Mouse (Mus musculus): ENCODE results near the gene Nr1h3.

Nr1h3 gene

DNA sequence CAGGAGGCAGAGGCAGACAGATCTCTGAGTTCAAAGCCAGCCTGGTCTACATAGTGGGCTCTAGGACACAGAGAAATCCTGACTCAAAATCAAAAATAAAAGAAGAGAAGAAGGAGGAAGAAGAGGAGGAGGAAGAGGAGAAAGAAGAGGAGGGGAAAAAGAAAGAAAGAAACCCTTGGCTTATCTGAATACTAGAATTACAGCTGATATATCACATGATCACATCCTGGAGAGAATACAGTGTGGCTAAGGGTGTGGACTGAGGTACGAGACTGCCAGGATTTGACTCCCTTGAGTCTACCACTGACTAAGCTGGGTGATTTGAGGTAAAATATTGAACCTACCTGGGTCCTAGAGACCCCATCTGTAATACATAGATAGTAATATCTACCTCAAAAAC lies 16.4 kb downstream of the Nr1h3 start:
- no peak for DNase-seq (ENCODE audit: low spot score)

DNA sequence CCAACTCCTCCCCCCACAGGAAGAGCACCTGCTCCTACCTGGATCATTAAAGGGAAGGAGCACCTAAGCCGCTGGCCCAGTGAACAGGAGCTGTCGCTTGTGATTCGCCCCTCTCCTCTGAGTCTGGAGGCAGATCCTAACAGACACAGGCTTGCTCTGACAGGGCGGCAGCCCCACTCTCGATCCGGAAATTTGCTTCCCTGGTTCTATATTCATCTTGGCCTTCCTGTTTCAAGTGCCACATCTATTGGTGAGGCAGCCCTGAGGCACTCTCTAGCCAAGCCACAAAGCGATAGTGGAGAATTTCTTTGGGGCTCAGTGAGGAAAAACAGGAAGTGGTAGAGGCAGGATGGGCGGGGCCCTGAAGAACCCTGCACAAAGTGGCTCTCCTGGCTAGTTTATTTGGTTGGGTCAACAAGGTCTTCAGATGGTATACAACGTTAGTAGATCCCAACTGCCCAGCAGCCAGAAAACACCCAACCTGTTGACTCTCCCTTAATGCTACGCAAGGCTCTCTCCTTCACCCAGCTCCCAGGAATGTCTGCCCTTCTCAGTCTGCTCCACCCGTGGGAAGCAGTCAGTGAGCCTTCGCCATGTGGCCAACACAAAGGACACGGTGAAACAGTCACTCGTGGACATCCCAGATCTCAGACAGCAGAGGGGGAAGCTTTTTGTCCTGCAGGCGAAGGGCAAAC lies 18.8 kb downstream of the Nr1h3 start, which contains the start of gene Madd:
Madd (minus strand) TSS at position 127 of the 695 bp plus-strand sequence.
- no peak for DNase-seq (ENCODE audit: low spot score)

DNA sequence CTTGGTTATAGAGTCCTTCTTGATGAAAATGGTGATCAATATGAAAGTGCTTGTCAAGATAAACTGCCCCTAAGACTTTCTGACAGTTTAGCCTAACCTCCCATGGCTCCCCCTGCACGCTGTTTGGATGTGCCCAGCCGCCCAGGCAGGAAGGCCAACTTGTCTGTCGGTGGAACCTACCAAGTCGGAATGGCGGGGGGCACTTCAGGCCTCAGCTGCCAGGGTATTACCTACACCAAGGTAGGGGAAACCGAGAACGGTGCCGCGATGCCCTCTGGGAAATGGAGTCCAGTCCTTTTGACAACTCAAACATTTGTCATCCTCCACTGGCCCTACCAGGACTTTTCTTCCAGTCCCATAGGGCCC lies 19.5 kb downstream of the Nr1h3 start:
- peak; percentile 93 for DNase-seq (ENCODE audit: low spot score)

DNA sequence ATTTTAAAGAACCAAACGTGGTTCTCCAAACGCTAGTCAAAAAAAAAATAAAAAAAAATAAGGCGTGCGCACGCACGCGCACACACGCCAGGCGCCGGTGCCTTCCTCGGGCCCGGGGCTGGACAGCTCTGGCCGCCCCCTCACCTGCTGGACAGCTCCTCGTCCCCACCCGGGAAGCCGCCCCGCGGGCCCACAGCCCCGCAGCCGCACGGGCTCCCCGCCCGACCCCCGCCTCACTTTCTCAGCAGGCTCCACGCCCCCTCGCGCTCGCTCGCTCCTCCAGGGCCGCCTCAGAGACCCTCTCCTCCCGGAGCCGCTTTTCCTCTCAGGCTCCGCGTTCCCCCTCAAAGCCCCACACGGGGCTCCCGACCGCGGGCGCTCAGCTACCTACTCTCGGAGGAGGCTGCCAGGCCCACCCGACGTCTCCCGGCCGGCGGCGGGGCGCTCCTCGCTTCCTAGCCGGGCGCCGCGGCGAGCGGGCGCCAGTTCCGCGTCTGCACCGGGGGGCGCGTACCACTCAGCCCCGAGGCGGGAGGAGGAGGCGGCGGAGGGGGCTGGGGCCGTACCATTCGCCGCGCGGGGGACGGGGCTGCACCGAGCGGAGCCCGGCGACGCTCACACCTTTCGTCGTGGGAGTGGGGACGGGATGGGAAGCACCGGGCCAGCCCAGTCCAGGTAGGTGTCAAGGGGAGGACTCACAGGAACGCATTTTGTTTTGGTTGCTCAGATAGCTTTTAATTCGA lies 20.1 kb downstream of the Nr1h3 start:
- no peak for DNase-seq (ENCODE audit: low spot score)

DNA sequence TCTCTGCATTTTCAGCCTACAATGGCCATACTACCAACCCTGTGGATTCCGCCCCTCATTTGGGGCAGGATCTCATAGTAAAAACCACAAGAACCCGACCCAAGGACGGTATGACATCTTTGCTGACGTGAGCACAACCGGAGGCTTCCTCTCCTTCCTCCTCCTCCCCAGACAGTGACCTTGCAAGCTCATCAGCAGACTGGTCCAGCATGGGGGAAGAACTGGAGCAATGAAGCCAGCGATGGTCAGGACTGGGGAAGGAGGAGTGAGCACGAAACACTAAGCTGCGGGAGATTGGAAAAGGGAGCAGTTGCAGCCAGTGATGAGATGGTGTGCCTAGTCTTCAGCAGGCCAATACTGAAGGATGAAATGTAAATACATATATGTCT lies 20.6 kb downstream of the Nr1h3 start:
- DNase-seq (ENCODE audit: low spot score) = no peak

DNA sequence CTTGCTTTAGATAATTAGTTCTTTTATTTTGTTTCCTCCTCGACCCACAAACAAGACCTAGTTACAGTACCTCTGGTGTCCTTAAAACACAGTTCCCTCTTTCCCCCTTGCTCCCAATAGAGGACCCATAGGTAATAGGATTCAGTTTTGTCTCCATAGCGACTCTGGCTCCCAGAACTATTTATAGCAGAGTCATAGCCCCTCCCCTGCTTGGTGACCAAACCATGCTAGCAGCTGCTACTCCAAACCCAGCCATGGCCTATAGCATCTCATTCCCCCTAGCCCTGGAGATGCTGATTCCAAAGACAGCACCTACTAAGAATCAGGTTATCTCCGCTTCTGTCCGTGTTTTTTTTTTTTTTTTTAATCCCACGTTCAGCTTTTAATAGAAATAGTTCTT lies 21.9 kb downstream of the Nr1h3 start:
- DNase-seq (ENCODE audit: low spot score) = no peak

DNA sequence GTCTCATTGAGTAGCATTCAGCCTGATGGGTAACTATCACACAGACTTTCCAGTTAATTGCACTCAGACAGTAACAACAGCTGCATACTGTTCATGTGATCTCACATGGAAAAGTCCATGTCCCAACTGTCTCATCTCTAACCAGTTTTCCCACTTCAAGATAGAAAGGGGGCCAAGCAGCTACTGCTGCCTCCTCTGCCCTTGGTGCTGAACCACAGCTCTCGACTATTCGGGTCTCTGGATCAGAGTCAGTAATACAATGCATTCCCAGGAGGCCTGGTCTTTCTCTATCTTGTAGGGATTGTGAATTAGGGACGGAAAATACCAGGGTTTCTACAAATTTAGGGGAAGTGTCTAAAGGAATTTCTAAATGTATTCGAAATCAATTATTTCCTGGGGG lies 22.8 kb downstream of the Nr1h3 start:
- DNase-seq (ENCODE audit: low spot score) = no peak

DNA sequence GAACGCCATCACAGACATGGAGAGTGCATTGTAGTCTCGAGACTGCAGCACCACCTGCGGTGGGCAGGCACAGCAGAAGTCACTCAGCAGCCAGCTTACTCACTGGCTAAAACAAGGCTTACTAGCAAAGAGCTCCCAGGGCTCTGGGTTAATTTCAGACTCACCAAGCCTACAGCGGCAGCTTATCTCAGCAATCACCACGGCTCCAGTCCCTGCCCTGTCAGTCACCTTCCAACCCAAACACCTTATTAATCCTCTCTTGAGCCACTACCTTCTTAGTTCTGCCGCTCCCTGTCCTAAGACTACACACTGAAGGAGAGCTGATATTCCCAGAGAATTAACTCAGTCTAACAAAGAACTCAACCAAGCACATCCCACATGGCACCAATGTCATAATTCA lies 26.4 kb downstream of the Nr1h3 start:
- no peak for DNase-seq (ENCODE audit: low spot score)

DNA sequence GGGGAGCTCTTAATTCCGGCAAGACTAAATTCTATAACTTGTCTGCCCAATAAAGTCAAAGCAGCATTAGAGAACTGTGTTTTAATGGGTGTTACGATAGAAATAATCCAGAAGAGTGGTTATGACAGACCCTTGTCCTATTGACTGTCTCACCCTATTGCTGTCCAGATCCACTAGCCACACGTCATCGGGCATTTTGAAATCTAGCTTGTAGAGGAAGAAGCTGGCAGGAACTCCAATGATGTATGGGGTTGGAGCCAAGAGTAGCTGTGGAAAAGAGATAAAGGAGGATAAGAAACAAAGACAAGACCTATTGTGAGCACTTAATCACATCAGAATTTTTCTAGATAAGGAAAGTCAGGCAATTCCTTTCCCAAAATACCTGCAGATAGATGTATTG lies 27.1 kb downstream of the Nr1h3 start:
- DNase-seq (ENCODE audit: low spot score) = no peak

DNA sequence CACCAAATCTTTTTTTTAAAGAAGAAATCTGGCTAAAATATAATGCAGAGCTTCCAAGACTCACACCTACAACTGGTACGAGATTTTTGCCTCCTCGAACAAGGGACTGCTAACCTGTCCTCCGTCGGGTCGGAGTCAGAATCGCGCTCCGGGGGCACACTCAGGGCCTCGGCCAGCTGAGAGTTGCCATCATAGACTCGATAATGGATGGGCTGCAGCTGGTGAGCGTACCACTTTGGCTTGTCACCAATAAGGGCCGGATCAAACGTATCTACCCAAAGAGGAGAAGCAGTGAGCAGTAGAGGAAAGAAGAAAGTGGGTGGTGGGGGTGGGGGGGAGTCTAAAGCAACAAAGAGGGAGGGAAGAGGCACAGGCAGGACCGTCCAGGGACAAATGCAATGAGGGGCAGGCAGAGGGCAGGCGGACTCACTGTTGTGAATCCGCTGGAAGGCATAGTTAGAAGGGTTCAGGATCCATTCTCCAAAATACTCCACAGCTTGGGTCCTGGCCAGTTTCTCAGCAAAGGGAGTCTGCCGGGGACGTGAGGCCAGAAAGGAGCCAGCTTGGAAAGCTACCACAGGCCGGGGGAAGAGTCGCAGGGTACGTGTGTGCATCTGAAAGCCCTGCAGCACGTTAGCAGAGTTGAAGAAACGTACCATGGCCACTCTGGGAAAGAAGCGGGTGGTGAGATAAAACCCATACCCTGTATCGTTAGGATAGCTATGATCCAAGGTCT lies 32.9 kb downstream of the Nr1h3 start:
- DNase-seq (ENCODE audit: low spot score) = no peak

DNA sequence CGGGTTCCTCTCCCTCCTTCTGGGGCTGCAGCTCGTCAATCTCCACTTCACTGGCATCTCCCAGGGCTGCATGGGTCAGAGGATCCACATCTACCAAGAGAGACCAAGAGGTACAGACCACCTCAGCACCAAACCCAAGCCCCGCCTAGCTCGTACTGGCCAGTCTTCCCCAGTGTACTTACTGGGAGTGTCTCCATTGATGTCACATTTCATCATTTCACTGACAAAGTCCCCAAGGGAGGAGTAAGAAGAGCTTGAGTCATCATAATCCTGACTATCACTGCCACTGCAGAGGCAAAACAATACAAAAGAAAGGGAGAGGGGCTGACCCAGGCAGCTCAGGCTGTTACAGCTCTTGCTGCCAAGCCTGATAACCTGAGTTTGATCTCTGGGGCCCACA lies 35.0 kb downstream of the Nr1h3 start:
- no peak for DNase-seq (ENCODE audit: low spot score)

DNA sequence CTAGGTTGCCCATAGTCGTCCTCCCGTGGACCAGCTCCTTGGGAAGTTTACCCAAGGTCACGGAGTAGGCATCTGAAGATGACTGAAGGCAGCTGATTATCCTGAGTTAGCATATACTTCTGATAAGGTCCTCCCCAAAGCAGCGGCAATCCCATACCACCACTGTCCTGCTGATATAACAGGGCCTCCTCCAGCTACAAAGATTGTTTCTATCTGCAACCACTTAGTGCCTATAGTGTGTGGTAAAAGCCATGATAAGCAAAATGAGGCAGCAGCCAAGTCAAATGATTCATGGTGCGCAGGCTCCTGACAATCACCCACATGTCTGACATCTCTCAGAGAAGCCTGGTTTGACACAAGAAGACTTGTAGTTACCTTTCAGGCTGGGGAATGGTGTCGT lies 37.6 kb downstream of the Nr1h3 start:
- DNase-seq (ENCODE audit: low spot score) = no peak

DNA sequence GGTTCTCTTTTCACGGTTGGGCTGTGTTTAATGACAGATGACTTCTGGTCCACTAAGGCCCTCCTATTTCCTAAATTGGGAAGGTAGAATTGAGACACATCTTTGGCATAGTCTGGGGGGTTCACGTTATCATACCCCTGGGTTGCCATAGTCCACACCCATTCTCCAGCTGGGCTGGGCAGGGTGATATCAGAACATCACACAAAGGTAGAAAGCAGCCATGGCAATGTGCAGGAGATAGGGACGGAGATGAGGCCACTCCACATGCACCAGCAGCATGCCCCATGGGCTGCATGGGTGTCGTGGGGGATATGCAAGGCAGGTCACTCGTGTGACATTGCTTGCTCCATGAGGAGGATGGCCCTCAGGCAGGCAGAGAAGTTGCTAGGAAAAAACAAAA lies 39.1 kb downstream of the Nr1h3 start:
- no peak for DNase-seq (ENCODE audit: low spot score)

DNA sequence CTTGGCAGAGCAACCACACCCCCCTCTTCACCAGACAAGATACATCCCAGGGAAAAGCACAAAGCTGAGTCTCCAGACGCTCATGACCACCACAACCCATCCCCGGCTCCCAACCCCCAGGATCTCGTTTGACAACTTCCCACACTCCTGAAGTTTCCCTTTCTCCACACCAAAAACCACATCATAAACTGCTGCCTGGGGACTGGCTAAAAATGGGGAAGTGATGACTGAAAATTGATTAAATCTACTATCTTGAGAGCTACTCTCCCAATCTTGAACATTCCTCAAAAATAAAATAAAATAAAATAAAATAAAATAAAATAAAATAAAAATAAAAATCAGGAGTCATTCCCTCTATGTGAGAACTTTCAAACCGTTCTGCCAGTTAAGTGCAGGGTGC lies 39.7 kb downstream of the Nr1h3 start:
- DNase-seq (ENCODE audit: low spot score) = no peak

DNA sequence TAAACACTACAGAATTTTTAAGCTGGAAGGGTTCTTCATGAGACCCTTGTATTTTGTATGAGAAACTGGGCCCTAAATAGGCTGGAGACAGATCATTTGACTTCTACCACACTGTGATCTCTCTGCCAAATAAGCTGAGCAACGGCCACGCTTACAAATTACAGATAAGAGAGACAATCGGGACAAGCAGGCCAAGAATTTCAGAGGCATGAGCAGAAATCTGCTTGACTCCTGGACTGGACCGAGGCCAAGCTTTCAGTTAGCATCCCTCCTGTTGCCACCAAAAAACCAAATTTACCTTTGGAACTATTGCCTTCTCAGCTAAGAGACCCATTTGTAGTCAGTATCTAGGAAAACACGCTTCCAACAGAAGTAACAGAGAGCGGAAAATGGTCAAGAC lies 42.0 kb downstream of the Nr1h3 start:
- DNase-seq (ENCODE audit: low spot score) = no peak

DNA sequence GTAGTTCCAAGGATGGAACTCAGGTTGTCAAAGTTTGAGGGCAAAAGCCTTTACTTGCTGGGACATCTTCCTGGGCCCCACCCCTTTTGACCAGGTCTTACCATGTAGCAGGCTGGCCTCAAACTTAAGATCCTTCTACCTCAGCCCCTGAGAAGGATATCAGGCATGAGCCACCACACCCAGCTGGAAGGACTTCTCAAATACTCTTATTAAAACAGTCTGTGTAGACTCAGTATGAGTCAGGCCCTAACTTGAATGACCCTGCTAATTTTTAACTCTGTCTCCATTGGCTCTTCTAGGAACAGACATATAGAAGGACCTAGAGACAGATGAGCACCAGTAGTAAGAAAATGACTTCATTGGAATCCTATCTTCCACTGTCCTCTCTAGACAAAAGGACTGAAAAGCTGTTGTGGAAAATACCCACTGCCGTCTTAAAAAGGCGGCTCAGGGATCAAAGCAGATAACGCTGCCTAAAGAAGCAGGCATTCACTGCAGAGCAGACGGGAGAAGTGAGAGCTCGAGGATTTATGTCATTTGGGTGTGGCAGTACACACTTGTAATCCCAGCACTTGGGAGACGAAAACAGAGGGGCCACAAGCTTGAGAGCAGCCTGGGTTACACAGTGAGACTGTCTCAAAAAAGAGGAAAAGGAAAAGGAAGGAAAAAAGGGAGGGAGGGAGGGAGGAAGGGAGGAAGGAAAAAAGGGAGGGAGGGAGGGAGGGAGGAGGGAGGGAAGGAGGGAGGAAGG lies 45.5 kb downstream of the Nr1h3 start:
- DNase-seq (ENCODE audit: low spot score) = no peak

DNA sequence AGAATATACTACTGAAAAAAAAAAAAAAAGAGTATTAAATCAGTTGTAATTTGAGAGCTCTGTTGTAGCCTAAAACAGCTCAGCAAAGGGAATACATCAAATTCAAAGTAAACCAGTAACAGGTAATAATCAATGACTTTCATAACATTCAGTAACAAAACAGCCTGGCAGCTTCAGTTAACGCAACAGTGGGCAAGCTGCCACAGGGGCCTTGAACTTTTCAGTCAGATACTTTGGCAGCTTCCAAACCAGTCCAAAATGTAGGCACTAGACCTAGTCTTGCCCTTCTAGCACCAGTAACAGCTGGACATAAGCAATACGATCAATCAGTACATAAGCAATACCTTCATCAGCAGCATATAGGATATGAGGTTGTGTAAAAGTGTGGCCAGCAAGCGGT lies 48.5 kb downstream of the Nr1h3 start:
- no peak for DNase-seq (ENCODE audit: low spot score)

DNA sequence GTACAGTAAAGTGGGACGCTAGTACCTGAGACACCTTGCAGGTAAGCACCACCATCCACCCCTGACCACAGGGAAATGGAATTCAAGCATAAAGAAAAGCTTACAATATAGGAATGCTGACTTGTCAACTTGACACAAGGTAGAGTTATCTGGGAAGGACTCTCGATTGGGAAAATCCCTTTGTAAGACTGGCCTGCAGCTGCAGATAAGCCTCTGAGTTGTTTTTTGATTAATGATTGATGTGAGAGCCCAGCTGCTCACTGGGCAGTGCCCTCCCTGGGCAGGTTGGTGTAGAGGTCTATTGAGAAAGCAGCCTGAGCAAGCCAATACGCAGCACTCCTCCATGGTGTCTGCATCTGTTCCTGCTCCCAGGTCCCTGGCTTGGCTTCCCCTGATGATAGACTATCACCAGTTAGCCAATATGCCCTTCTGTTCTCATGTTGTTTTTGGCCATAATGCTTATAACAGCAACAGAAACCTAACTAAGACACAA lies 49.7 kb downstream of the Nr1h3 start:
- DNase-seq (ENCODE audit: low spot score) = no peak

DNA sequence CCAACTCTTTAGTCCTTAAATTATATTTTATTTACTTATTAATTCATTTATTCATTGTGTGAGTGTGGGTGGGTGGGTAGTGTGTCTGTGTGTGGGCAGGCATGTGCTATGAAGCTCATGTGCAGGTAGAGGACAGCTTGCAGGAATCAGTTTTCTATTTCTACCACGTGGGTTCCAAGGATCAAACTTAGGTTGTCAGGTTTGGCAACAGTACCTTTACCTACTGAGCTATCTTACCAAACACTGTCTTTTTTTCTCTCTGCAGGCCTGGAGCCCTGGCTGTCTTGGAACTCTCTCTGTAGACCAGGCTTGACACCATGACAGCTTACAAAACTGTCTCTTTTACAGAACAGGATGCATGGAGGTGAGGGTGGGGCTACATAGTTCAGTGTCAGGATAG lies 51.3 kb downstream of the Nr1h3 start:
- no peak for DNase-seq (ENCODE audit: low spot score)

DNA sequence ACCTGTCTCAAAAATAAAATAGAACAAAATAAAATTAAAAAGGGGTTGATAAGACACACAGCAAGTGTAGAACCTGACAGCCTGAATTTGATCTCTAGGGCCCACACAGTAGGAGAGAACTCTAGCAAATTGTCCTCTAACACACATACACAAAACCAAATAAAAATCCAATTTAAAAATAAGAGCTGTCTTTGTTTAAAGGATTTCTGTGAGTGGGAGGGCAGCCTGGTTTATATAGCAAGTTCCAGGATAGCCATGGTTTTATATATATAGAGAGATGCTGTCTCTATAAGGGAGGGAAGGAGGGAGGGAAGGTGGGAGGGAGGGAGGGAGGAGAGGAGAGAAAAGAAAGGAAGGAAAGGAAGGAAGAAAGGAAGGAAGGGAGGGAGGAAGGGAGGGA lies 54.5 kb downstream of the Nr1h3 start:
- DNase-seq (ENCODE audit: low spot score) = no peak

DNA sequence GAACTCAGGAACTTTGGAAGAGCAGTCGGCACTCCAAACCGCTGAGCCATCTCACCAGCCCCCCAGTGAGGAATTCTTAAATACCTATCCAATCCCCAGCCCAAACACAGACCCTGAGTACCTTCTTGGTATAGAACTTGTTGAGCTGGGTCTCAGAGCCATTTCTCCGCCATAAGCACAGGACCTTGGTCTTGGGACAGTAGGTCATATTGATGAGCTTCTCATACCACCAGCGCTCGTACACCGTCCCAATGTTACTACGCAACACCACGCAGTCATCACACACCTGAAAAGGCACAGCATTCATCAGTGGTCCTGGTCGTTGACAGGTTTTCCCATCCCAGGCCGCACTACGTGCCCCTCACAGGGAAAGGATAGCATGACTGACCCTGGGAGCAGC lies 59.2 kb downstream of the Nr1h3 start:
- DNase-seq (ENCODE audit: low spot score) = no peak

DNA sequence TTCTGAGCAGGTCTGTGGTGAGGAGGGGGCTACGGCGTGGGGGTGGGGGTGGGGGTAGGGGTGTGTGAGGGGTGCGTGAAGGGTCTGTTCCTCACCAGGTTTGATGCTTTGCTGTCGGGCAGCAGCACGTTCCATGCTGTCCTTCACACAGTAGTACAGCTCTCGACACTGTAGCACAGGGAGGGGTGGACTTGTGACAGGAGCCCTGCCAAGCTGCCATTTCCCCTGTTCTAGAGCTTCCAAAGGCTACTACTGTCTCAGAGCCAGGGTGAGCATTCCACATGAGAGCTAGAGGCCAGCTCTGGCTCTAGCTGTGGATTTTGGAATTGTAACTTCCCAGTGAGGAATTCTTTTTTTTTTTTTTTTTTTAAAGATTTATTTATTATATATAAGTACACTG lies 59.7 kb downstream of the Nr1h3 start:
- no peak for DNase-seq (ENCODE audit: low spot score)
